Mouse (Mus musculus) retina, postnatal 1 day (tissue): ENCODE data around the gene Il11ra1.
A peak's percentile ranks its signal among the peaks of the same experiment; 100 is the strongest.
"Not testable (repeated sequence)": the region's sequence is repeated elsewhere in the genome, so short reads cannot be mapped to it uniquely, and the experiment has no call there.

Experiments used
- DNase-seq: peaks from one replicate; pipeline ENCODE4 v3.0.0-alpha.2; 2012

The Il11ra1 gene

DNA sequence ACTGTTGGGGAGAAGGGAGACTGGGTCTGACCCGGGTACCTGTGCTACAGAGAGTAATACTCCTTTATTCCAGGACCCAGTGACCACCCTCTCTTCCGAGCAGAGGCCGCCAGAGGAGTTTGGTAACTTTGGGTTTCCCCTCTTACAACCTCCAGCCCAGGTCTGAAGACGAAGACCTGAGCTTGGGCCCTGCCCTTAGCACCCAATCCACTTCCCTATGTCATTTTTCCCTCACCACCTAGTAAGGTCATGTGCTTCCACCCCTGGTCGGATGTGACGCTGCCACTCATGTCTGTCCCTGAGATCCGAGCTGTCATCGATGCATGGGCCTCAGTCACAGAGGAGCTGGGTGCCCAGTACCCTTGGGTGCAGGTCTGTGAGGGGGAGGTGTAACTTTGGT is 56.7 kb downstream of the Il11ra1 start:
- DNase-seq: no peak

DNA sequence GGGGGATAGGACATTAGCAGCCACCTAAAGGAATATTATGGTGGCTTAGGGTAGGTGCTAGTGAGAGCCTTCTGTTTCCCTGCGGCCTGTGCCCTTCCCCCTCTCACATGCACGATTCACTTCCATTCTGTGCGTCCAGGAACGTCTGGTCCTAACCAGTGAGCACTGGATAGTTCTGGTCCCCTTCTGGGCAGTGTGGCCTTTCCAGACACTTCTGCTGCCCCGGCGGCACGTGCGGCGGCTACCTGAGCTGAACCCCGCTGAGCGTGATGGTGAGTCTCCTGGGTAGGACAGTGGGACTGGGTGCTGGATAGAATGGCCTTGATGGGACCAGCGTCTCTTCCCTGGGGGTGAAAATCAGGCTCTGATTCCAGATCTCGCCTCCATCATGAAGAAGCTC is 57.5 kb downstream of the Il11ra1 start:
- no peak for DNase-seq

DNA sequence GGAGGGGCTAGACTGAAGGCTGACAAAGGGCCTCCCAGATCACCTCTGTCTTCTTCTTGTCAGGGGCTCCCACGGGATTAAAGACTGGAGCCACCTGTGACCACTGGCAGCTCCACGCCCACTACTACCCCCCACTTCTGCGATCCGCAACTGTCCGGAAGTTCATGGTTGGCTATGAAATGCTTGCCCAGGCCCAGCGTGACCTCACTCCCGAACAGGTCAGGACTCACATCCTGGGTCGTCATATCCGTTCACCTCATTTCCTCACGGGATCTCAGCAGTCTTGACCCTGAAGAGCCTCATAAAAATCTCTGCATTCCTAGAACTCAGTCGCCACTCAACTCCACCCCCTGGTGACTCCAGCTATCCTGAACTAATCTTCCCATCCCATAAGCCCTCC is 58.2 kb downstream of the Il11ra1 start:
- DNase-seq: no peak

DNA sequence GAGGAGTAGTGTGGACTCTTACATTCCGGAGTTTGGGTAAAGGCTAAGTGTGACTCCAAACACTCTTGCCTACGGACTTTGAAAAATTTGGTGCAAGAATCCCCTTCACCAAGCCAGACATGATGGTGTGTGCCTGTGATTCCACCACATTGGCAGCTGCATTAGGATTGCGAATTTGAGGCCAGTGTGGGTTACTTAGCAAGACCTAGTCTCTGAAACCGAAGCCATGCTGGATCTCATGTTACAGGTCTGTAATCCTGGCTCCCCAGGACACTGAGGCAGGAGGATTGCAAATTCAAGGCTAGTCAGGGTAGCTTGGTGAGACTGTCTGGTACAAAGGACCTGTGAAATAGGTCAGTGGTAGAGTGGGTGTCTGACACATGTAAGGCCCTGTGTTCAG is 58.9 kb downstream of the Il11ra1 start:
- DNase-seq: no peak

DNA sequence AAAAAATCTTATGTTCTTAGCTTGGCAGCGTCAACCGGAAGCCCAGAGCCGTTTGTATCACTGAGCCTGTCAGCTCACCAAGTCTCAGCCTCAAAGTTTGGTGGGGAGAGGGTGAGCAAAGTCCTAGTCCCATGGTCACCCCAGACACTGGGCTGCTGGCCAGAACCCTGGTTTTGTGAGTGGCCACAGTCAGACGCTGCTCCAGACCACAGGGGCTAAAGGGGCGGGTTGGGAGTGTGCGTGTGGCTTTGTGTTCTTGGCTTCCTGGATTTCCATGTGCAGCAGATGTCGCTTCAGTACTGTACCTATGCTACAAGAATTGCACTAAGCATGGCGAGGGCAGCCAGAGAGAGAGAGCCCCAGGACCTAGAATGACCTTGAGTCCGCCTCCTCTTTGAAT is 59.4 kb downstream of the Il11ra1 start:
- no peak for DNase-seq

DNA sequence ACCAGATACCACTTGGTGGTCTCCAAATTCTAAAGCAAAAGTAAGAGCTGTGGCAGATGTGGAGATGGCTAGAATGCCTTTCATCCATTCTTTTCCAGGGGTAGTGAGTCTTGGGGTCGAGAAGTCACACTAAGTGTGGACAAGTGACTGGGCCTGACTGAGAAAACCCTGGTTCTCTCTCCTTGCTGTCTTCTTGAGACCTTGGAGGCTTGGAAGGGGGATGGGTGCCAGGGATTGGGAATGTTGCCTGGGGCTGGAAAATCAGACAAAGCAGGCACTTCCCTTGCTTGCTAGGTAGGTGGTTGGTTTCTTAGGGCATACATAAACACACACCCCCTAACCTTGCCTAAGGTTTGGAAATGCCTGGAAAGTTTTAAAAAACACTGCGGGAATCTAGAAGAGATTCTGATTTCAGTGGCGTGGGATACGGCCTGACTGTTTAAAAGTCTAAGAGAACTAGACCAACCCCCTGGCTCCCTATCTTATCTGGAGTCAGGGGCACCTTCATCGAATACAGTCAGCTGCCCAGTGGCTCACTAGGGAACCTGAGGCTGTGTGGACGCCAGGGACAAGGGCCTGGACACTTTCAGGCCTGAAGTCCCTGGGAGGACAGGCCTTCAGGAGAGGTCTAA is 60.0 kb downstream of the Il11ra1 start:
- no peak for DNase-seq

DNA sequence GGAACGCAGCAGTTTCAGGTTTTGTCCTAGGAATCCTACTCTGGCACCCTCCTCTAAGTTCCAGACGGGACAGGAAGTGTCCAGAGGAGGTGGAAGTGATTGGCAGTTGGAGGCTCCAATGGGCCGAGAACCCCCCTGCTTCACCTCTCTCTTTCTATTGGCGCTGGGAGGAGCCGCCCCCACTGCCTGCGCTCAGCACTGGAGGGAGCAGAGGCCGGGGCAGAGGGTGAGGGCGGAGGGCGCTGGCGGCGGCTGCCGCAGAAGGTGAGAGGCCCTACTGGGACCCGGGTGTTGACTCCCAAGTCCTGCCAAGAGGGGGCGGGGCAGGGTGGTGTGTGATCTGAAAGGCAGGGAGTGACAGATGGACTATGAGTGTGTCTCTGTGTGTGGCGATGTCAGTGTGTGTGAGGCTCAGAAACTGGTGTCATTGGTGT is 60.5 kb downstream of the Il11ra1 start:
- DNase-seq: peak; percentile 95

DNA sequence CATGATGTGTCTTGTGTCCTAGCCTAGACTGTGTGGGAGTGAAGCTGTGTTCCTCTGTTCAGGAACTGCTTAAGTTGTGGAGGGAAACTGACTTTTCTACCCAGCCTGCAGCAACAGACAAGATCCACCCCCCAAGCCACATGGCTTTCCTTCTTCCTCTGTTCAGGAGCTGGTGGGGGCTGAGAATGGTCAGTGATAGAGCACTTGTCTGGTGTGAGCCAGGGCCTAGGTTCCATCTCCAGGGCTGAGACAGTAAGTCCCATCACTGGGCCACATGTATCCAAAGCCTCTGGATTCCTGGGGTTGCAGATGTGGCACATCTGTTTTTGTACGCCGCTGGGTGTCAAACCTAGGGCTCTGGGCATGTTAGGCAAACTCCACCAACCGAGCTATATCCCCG is 61.1 kb downstream of the Il11ra1 start:
- DNase-seq: no peak

DNA sequence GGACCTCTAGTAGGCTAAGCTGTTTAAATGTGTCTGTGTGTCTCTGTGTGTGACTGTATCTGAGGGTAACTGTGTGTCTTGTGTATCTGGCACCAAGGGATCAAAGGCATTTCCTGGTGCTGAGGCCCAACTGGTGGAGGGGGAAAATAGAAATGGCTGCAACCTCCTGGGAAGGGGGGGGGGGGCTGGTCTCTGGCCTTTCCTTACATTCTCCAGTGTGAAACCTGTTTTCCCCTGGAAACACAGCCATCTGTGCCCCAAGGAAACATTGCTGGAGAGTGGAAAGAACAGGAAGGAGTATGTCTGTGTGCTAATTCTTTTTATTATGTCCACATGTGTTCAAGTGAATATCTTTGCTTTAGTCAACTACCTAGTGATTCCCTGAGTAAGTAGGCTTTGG is 61.9 kb downstream of the Il11ra1 start:
- DNase-seq: no peak

DNA sequence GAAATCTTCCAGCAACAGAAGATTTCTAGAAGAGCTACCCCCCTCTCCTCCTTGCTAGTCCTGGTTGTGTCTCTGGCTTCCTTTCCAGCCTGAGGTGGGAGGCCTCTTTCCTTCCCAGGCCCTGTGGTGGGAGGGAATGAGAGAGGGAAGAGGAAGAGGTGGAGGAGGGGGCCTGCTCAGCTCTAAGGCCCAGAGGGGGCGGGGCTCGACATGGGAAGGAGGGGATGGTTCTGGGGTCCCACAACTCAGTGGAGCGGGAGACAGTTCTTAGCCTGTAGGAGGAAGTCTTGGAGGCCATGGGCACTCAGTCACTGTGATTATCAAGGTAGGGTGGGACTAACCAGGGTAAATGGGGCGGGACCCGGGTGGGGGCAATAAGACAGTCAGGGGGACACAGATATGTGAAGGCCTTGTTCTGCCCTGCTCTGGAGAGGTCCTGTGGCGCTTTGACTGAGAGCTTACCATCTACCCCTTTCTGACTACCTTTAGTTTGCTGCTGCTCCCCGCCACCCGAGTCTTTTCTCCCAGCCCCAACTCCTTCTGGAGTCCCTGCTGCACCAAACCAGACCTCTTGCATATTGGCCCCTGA is 62.4 kb downstream of the Il11ra1 start:
- no peak for DNase-seq

DNA sequence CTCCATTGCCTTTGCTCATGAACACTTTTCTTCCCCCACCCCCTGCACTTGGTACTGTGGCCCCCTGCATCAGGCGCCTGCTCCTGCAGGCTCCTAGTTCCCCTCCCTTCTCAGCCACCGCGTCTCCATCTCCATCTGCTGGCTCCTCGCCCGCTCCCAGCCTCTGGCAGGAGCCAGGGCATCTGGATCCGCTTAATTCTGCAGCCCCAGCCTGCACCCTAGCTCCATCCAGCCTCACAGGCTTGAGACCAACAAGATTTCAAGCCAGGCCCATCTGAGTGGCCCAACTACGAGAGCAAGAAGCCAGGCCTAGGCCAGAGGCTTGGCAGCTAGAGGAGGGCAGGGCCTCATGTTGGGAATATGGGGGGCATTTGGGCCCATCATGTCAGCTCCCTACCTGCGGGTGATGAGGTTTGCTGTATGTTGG is 62.9 kb downstream of the Il11ra1 start:
- not testable (repeated sequence) for DNase-seq

DNA sequence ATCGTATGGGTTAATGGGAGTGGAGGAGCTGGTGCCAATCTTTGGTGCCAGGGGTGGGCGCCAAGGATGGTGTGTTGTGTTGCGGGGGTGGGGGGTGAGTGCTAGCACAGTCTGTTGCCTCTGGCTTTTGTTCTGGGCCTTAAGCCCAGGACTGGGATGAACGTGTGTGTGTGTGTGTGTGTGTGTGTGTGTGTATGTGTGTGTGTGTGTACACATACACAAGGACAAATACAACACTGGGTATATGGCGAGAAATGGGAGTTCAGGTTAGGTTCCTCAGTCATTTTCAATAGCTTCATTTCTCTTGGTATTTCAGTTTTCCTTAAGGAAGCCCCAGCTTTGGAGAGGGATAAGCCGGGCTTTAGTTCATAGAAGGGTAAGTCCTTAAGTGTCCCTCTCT is 63.4 kb downstream of the Il11ra1 start:
- not testable (repeated sequence) for DNase-seq

DNA sequence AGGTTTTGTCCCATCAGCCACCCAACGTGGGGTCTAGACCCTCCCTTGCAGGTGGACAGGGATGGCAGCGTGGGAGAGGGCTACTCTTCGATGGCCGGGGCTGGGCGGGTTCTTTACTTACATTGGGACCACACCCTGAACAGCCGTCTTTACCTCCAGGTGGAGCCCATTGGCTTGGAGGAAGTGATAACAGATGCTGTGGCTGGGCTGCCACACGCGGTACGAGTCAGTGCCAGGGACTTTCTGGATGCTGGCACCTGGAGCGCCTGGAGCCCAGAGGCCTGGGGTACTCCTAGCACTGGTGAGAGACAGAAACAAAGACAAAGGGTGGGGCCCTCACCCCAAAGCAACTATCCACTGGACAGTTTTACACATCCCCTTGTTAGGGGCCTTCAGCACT is 67.5 kb downstream of the Il11ra1 start:
- not testable (repeated sequence) for DNase-seq

DNA sequence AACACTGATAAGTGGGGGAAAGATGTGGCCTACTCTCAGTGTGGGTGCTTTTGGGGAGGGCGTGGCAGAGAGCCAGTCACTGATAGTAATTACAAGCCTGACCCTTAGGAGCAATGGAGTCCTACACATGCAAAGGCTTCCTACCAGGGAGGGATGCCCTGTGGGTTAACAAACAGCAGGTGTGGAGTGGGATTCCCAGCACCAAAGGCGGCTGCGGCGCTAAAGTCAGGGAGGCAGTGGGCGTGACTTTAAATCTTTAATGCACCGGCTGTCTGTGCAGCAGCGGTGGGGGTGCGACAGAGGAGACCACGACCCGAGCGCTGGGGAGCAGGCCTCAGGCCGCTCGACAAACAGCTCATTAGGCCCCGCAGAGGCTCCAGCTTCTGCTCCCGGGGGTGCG is 73.2 kb downstream of the Il11ra1 start:
- DNase-seq: not testable (repeated sequence)

DNA sequence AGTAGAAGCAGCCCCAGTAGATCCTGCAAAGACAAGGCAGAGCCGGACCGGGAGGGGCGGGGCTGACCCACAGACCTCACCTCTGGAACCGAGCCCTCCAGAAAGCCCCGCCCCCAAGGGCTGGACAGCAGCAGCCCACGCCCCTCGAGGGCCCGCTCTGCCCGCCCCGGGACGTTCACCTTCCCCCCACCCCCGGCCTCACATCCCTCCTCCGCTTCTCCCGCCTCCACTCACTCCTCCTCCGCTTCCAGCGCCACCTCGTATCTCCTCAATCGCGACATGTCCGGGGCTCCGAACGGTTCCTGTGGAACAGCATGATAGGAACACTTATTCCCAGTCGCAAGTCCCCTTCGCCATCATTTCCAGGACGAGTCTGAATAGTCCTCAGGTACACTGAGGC is 73.7 kb downstream of the Il11ra1 start:
- peak; percentile 73 for DNase-seq

DNA sequence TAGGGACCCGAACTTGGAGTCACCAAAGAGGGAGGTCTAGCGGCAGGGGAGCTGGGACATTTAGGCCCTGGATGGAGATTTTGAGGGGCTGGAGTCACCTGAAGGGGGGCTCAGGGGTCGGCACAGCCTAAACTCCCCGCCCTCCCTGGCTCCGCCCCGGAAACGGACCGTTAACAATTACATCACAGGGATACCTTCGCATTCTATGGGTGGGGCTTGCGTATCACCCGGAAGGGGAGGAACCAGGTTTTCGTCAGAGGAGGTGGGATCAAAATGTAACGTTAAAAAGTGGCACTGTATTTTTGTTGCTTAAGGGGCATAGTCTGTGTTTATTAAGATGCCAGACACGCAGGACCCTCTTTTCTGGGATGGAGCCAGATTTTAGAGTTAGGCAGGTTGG is 74.2 kb downstream of the Il11ra1 start, which contains the start of gene Ccl27a:
Gene Ccl27a (minus strand): TSS at position 246 of the 400 bp plus-strand sequence.
- DNase-seq: peak; percentile 89

DNA sequence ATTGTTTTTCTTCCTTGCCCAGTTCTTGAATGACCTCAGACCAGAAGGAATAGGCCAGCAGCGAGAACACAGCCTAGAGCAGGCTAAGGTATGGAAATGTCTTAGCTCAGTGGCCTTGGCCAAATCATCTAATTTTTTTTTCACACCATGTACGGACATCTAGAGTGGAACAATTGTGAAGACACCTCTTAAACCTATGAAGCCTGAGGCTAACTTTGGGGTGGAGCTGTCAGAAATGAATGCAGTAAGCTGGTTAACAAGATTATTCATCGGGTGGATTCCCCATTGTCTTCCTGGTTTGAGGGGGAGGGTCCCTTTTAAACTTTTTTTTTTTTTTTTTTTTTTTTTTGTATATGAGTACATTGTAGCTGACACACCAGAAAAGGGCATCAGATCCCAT is 74.7 kb downstream of the Il11ra1 start:
- not testable (repeated sequence) for DNase-seq

DNA sequence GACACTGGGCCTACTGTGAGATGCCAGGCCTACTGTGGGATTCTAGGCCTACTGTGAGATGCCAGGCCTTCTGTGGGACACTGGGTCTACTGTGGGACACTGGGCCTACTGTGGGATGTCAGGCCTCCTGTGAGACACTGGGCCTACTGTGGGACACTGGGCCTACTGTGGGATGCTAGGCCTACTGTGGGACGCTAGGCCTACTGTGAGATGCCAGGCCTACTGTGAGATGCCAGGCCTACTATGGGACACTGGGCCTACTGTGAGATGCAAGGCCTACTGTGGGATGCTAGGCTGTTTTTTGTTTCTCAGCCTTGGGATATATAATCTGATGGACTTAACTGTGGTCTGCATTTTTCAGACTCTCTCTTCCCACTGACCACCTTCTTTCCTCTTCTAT is 76.1 kb downstream of the Il11ra1 start:
- not testable (repeated sequence) for DNase-seq

DNA sequence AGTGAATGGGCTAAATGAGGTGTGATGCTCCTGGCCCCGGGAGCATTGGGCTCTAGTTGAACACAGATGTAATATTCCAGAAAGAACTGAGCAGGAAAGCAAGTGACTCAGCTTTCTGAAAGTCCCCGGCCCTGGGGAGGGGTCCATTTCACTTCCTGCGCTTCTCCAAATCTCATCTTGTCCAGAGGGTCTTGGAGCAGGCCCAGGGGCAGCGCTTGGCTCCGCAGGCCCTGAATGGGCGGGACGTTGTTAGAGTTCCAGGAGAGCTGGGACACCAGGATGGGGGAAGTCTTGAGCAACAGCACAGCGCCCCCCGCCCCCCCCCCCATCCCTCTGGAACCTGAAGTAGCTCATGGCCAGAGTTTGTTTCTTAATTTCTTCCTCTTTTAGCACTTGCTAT is 81.5 kb downstream of the Il11ra1 start:
- not testable (repeated sequence) for DNase-seq

DNA sequence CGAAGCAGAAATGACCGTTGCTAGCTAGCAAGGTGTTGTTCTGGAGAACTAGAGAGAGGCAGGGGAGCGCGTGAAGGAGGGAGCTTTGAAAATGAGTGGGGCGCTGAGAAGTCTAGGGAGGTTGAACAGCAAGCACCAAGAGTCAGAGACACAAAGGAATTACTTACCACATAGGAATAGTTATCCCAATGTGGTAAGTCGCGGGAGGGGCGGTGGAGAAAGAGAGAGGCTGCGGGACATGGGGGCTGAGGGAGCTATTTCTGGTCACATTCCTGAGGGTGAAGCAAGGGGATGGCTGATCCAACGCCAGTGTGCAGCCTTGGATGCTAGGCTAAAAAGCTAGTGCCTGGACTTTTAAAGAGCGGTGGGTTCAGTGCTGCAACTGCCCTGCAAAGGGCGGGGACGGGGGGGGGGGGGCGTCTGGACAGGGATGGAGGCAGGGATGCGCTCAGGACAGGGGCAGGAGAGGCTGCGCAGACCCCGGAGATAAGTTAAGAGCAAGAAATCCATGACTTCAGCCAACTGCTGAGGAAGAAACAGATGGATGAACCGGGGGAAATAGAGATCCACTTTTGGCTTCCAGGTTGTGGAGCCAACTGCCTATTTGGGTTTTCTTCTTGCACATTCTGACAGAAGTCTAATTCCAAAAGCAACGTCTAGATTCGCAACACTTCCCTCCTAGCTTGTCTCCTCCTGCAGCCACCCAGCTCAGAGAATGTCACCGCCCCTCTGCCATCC is 82.1 kb downstream of the Il11ra1 start:
- not testable (repeated sequence) for DNase-seq

DNA sequence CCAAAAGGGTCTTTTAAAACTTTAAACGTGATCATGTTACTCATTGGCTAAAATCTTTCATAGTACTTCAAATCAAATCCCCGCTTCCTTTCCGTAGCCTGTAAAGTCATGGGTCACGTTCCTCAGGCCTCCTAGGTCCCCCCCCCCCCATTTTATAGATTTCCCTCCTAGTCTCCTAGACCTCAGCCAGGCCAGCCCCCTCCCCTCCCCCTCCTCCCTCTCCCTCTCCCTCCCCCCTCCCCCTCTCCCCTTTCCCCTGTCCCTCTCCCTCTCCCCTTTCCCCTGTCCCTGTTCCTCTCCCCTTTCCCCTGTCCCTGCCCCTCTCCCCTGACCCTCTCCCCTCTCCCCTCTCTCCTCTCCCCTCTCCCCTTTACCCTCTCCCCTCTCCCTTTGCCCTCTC is 82.9 kb downstream of the Il11ra1 start:
- DNase-seq: not testable (repeated sequence)

DNA sequence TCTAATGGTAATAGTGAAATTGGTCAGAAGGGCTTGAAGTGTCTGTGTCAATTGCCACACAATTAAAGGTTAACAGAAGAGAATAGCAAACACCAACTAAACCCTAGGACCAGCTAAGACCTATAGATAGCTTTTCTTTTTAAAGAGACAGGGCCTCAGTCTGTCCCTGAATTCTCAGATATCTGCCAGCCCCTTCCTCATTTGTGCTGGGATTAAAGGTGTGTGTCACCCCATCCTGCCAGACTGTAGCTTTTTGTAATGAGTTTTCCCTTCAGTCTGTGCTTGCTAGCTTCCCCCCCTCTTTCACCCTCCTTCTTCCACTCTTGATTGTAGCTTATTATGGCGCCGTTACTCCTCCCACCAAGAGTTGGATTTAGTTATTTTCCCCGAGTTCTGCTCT is 83.4 kb downstream of the Il11ra1 start:
- DNase-seq: not testable (repeated sequence)
